Mouse (Mus musculus) stomach, postnatal 0 days (tissue): ENCODE results near the gene Mylk. TPM values are rescaled to one million over a fixed set of nuclear protein-coding genes. Genes with fewer than 3 reads are reported as not detected.
"Not testable (repeated sequence)": the region's sequence is repeated elsewhere in the genome, so short reads cannot be mapped to it uniquely, and the experiment has no call there.

Experiments
- ATAC-seq: fragments of 200-750 bp; cut with Nextera tagmentation; 2 replicates; pipeline ENCODE4 v1.8.0; 2017; ENCODE audit not compliant: low FRiP score, low TSS enrichment
- DNase-seq: peaks from one replicate; pipeline ENCODE4 v3.0.0-alpha.2; 2016; ENCODE audit warnings: low spot score
- H3K27ac ChIP-seq: fragments of 300-500 bp; sonication (generic); replicated peaks from 2 replicates; pipeline ENCODE4 v1.5.1; 2014; ENCODE audit warnings: mild to moderate bottlenecking, control low read depth
- H3K27me3 ChIP-seq: fragments of 300-500 bp; sonication (generic); 2 replicates; pipeline ENCODE4 v1.6.1; 2014; ENCODE audit warnings: low read length; ENCODE audit not compliant: control insufficient read depth, insufficient read depth
- H3K36me3 ChIP-seq: fragments of 300-500 bp; sonication (generic); 2 replicates; pipeline ENCODE4 v1.6.1; 2014; ENCODE audit warnings: low read length, mixed read lengths; ENCODE audit not compliant: control insufficient read depth, insufficient read depth
- H3K4me1 ChIP-seq: fragments of 300-500 bp; sonication (generic); replicated peaks from 2 replicates; pipeline ENCODE4 v1.6.1; 2014; ENCODE audit warnings: antibody characterized with exemption; ENCODE audit not compliant: control insufficient read depth, insufficient read depth
- H3K4me2 ChIP-seq: fragments of 300-500 bp; sonication (generic); replicated peaks from 2 replicates; pipeline ENCODE4 v1.6.1; 2014; ENCODE audit warnings: low read depth, mild to moderate bottlenecking, control low read depth, moderate library complexity
- H3K4me3 ChIP-seq: fragments of 300-500 bp; sonication (generic); 2 replicates; pipeline ENCODE4 v1.5.1; 2014; ENCODE audit warnings: low read depth, low read length, control low read depth
- H3K9ac ChIP-seq: fragments of 300-500 bp; sonication (generic); 2 replicates; pipeline ENCODE4 v1.6.1; 2014; ENCODE audit warnings: mild to moderate bottlenecking, low read length, control low read depth, mixed read lengths
- H3K9me3 ChIP-seq: fragments of 300-500 bp; sonication (generic); 2 replicates; pipeline ENCODE4 v1.6.1; 2016; ENCODE audit warnings: low read length; ENCODE audit not compliant: control insufficient read depth
- CTCF ChIP-seq: IDR thresholded peaks from 2 replicates; pipeline ENCODE4 v1.5.1; 2016; ENCODE audit warnings: antibody characterized with exemption, low read depth, mild to moderate bottlenecking, moderate library complexity
- EP300 ChIP-seq: optimal IDR thresholded peaks from 2 replicates; pipeline ENCODE3; 2016; ENCODE audit warnings: antibody characterized with exemption
- WGBS: fragments of 180-500 bp; shearing (Covaris S2); extraction: QIAGEN DNeasy Blood & Tissue Kit; methylation state at CpG from one replicate; pipeline ENCODE4 v1.1.7; 2014; 5-methylcytosine and 5-hydroxymethylcytosine counted together
- polyA plus RNA-seq: library from polyadenylated mRNA; unstranded; fragments of >200 nt; fragmentation: Nextera tagmentation; extraction: Ambion mirVana; gene quantifications from 2 replicates; pipeline ENCODE4 v1.2.1, GENCODE M21; 2015

Mylk gene
- polyA plus RNA-seq, 1 experiment from 2014 or later: 480 TPM

GRCm38 (mm10) chr16:34801222-34801621 lies 56.2 kb downstream of the Mylk start:
- 62% methylated on average over 5 of the region's 5 CpGs for WGBS
- TF ChIP-seq EP300 (no peak), CTCF (no peak)
- H3K9me3 ChIP-seq: no peaks in the 10 kb centered on the region

GRCm38 (mm10) chr16:34804286-34805010 lies 59.4 kb downstream of the Mylk start:
- Histone ChIP-seq H3K36me3 (no peaks in the 10 kb centered on the region), H3K27me3 (no peaks in the 10 kb centered on the region), H3K9me3 (no peaks in the 10 kb centered on the region), H3K4me2 (no peak overlapping the region), H3K4me3 (no peak overlapping the region), H3K9ac (no peak overlapping the region), H3K27ac (no peak overlapping the region), H3K4me1 (no peaks in the 10 kb centered on the region)
- no peak for ATAC-seq
- TF ChIP-seq EP300: no peak
- no peak for DNase-seq
- 39% methylated on average over 11 of the region's 11 CpGs for WGBS

More at GRCm38 (mm10) chr16:34801222-34801621, 56.2 kb downstream of the Mylk start:
- Histone ChIP-seq H3K4me2 (no peak overlapping the region), H3K36me3 (no peaks in the 10 kb centered on the region), H3K4me1 (no peaks in the 10 kb centered on the region), H3K27ac (no peak overlapping the region), H3K9ac (no peak overlapping the region), H3K27me3 (no peaks in the 10 kb centered on the region), H3K4me3 (no peak overlapping the region)
- ATAC-seq (no peak), DNase-seq (no peak)

- Histone ChIP-seq H3K4me2 (peak overlapping the region; percentile 23; the same call in 1 of the 2 replicates), H3K9ac (no peak overlapping the region), H3K27ac (peak overlapping the region; percentile 49; the same call in 1 of the 2 replicates), H3K27me3 (no peaks in the 10 kb centered on the region), H3K9me3 (no peaks in the 10 kb centered on the region), H3K4me3 (no peak overlapping the region), H3K4me1 (no peaks in the 10 kb centered on the region), H3K36me3 (no peaks in the 10 kb centered on the region)
- ATAC-seq: peak; percentile 38; the same call in 1 of the 2 replicates
- WGBS: 29% methylated on average over 16 of the region's 16 CpGs
- DNase-seq: peak; percentile 25
- no peak for TF ChIP-seq CTCF
- no peak for TF ChIP-seq EP300
These were observed 62.1 kb downstream of the Mylk start for GRCm38 (mm10) chr16:34806883-34807767.

GRCm38 (mm10) chr16:34807768-34808275 lies 62.8 kb downstream of the Mylk start:
- H3K9ac ChIP-seq: no peak overlapping the region
- H3K4me3 ChIP-seq: no peak overlapping the region
- WGBS: 18% methylated on average over 11 of the region's 11 CpGs
- ATAC-seq: no peak
- H3K27ac ChIP-seq: peak overlapping the region; percentile 49; the same call in 1 of the 2 replicates
- no peaks in the 10 kb centered on the region for H3K27me3 ChIP-seq
- H3K9me3 ChIP-seq: no peaks in the 10 kb centered on the region
- no peaks in the 10 kb centered on the region; the same call in 1 of the 2 replicates for H3K4me1 ChIP-seq
- TF ChIP-seq CTCF (no peak), EP300 (no peak)
- DNase-seq: no peak
- no peaks in the 10 kb centered on the region for H3K36me3 ChIP-seq
- H3K4me2 ChIP-seq: no peak overlapping the region

- DNase-seq (no peak), ATAC-seq (peak; percentile 60; the same call in 1 of the 2 replicates)
- no peak overlapping the region for H3K4me2 ChIP-seq
- H3K9me3 ChIP-seq: no peaks in the 10 kb centered on the region
- H3K36me3 ChIP-seq: no peaks in the 10 kb centered on the region
- WGBS: 48% methylated on average over 2 of the region's 2 CpGs
- TF ChIP-seq CTCF (no peak), EP300 (no peak)
- H3K4me3 ChIP-seq: no peak overlapping the region
- no peak overlapping the region for H3K9ac ChIP-seq
- no peaks in the 10 kb centered on the region for H3K27me3 ChIP-seq
- no peak overlapping the region for H3K27ac ChIP-seq
- H3K4me1 ChIP-seq: no peaks in the 10 kb centered on the region; the same call in 1 of the 2 replicates
These were observed 67.2 kb downstream of the Mylk start for GRCm38 (mm10) chr16:34812165-34812564.

- not testable (repeated sequence) for DNase-seq, H3K27me3 ChIP-seq, H3K27ac ChIP-seq, H3K4me2 ChIP-seq, H3K9me3 ChIP-seq, ATAC-seq, H3K4me1 ChIP-seq, H3K4me3 ChIP-seq, H3K36me3 ChIP-seq, H3K9ac ChIP-seq
These were observed 68.2 kb downstream of the Mylk start for GRCm38 (mm10) chr16:34813161-34813560.
